Mouse (Mus musculus) midbrain, embryonic 15.5 days (tissue): ENCODE results near the gene Dscaml1. TPM values are rescaled to one million over a fixed set of nuclear protein-coding genes. Genes with fewer than 3 reads are reported as not detected.

Source experiments
- ATAC-seq: fragments of 200-750 bp; cut with Nextera tagmentation; replicated peaks from 2 replicates; pipeline ENCODE4 v1.8.0; 2017; ENCODE audit warnings: moderate TSS enrichment
- H3K27ac ChIP-seq: fragments of 300-500 bp; sonication (generic); 2 replicates; pipeline ENCODE4 v1.5.1; 2015; ENCODE audit warnings: mild to moderate bottlenecking, inconsistent platforms
- H3K27me3 ChIP-seq: fragments of 300-500 bp; sonication (generic); replicated peaks from 2 replicates; pipeline ENCODE4 v1.6.1; 2015; ENCODE audit warnings: inconsistent platforms
- H3K36me3 ChIP-seq: fragments of 300-500 bp; sonication (generic); replicated peaks from 2 replicates; pipeline ENCODE4 v1.6.1; 2015; ENCODE audit warnings: inconsistent platforms
- H3K4me1 ChIP-seq: fragments of 300-500 bp; sonication (generic); 2 replicates; pipeline ENCODE4 v1.6.1; 2015; ENCODE audit warnings: inconsistent platforms
- H3K4me2 ChIP-seq: fragments of 300-500 bp; sonication (generic); 2 replicates; pipeline ENCODE4 v1.6.1; 2015; ENCODE audit warnings: inconsistent platforms, mild to moderate bottlenecking, moderate library complexity
- H3K4me3 ChIP-seq: fragments of 300-500 bp; sonication (generic); 2 replicates; pipeline ENCODE4 v1.5.1; 2015; ENCODE audit warnings: mild to moderate bottlenecking, inconsistent platforms
- H3K9ac ChIP-seq: fragments of 300-500 bp; sonication (generic); 2 replicates; pipeline ENCODE4 v1.6.1; 2015; ENCODE audit warnings: mild to moderate bottlenecking, inconsistent platforms
- H3K9me3 ChIP-seq: fragments of 300-500 bp; sonication (generic); 2 replicates; pipeline ENCODE4 v1.6.1; 2016; ENCODE audit warnings: inconsistent platforms
- WGBS: fragments of 180-500 bp; shearing (Covaris S2); methylation state at CpG from one replicate; pipeline ENCODE4 v1.1.7; 2015; ENCODE audit warnings: mixed read lengths; 5-methylcytosine and 5-hydroxymethylcytosine counted together
- polyA plus RNA-seq: library from polyadenylated mRNA; unstranded; fragments of >200 nt; fragmentation: Nextera tagmentation; extraction: Ambion mirVana; gene quantifications from 2 replicates; pipeline ENCODE4 v1.2.1, GENCODE M21; 2015

Dscaml1 gene
- polyA plus RNA-seq, 1 experiment from 2014 or later, result 19.6 TPM

- no peaks in the 10 kb centered on the region for H3K27me3 ChIP-seq
- H3K4me1 ChIP-seq, result no peaks in the 10 kb centered on the region
- no peak overlapping the region for H3K4me2 ChIP-seq
- no peak overlapping the region for H3K4me3 ChIP-seq
- 48% methylated on average over 1 of the region's 1 CpGs for WGBS
- no peak overlapping the region for H3K27ac ChIP-seq
- H3K9ac ChIP-seq, result no peak overlapping the region
- H3K36me3 ChIP-seq, result peaks cover 15% of the 10 kb centered on the region; the same call in 1 of the 2 replicates
- H3K9me3 ChIP-seq, result no peaks in the 10 kb centered on the region
- ATAC-seq, result no peak
Observed at GRCm38 (mm10) chr9:45398336-45398735, 28.1 kb upstream of the Dscaml1 start.

- no peaks in the 10 kb centered on the region for H3K27me3 ChIP-seq
- no peaks in the 10 kb centered on the region for H3K9me3 ChIP-seq
- H3K4me2 ChIP-seq, result no peak within 1 kb of the TSS
- ATAC-seq, result no peak
- no peak within 1 kb of the TSS for H3K9ac ChIP-seq
- H3K36me3 ChIP-seq, result peaks cover 11% of the 10 kb centered on the region; the same call in 1 of the 2 replicates
- H3K27ac ChIP-seq, result no peak within 1 kb of the TSS
- H3K4me1 ChIP-seq, result no peaks in the 10 kb centered on the region
- 79% methylated on average over 4 of the region's 4 CpGs for WGBS
- H3K4me3 ChIP-seq, result no peak within 1 kb of the TSS
Observed at GRCm38 (mm10) chr9:45399434-45399833, 27.0 kb upstream of the Dscaml1 start, which contains the start of gene Fxyd2. Fxyd2 (plus strand) TSS chr9:45399669.

GRCm38 (mm10) chr9:45401851-45402250 is 24.6 kb upstream of the Dscaml1 start:
- Histone ChIP-seq H3K36me3 (no peaks in the 10 kb centered on the region), H3K4me3 (no peak overlapping the region), H3K27me3 (no peaks in the 10 kb centered on the region), H3K4me2 (no peak overlapping the region), H3K9me3 (no peaks in the 10 kb centered on the region), H3K4me1 (no peaks in the 10 kb centered on the region), H3K9ac (no peak overlapping the region), H3K27ac (no peak overlapping the region)
- ATAC-seq, result no peak
- 56% methylated on average over 4 of the region's 4 CpGs for WGBS

GRCm38 (mm10) chr9:45402957-45403356 is 23.5 kb upstream of the Dscaml1 start:
- Histone ChIP-seq H3K4me3 (no peak overlapping the region), H3K27ac (no peak overlapping the region), H3K27me3 (no peaks in the 10 kb centered on the region), H3K4me2 (no peak overlapping the region), H3K9ac (no peak overlapping the region), H3K36me3 (no peaks in the 10 kb centered on the region), H3K4me1 (peaks cover 3% of the 10 kb centered on the region; the same call in 1 of the 2 replicates), H3K9me3 (no peaks in the 10 kb centered on the region)
- ATAC-seq, result no peak
- WGBS, result 60% methylated on average over 2 of the region's 2 CpGs

- H3K9me3 ChIP-seq, result no peaks in the 10 kb centered on the region
- H3K27ac ChIP-seq, result no peak overlapping the region
- no peaks in the 10 kb centered on the region for H3K27me3 ChIP-seq
- no peak for ATAC-seq
- H3K4me3 ChIP-seq, result no peak overlapping the region
- 65% methylated on average over 5 of the region's 5 CpGs for WGBS
- H3K9ac ChIP-seq, result no peak overlapping the region
- no peak overlapping the region for H3K4me2 ChIP-seq
- H3K4me1 ChIP-seq, result peaks cover 9% of the 10 kb centered on the region; the same call in 1 of the 2 replicates
- H3K36me3 ChIP-seq, result no peaks in the 10 kb centered on the region
Observed at GRCm38 (mm10) chr9:45405694-45406093, 20.7 kb upstream of the Dscaml1 start.

DNA sequence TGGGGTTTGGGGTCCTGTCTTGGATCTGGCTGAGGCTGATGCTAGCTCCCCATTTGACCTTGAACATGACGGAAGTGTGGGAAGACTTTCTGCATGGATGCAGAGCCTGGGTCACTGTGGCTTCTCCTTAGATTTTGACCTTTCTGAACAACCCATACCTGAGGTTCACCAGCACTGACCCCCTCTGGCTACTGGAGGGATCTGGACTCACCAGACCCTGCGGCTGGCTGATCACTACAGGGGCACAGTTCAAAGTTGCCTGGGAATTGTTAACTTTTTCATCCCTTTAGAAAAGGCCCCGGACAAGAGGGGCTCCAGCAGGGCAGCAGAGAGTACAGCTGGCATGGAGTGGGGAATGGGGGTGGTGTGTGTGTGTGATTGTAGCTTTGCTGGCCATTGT is 19.6 kb upstream of the Dscaml1 start:
- ATAC-seq, result no peak
- Histone ChIP-seq H3K27ac (no peak overlapping the region), H3K4me2 (no peak overlapping the region), H3K9ac (no peak overlapping the region), H3K9me3 (no peaks in the 10 kb centered on the region), H3K36me3 (no peaks in the 10 kb centered on the region), H3K27me3 (no peaks in the 10 kb centered on the region), H3K4me3 (no peak overlapping the region), H3K4me1 (peaks cover 9% of the 10 kb centered on the region; the same call in 1 of the 2 replicates)
- 79% methylated on average over 3 of the region's 3 CpGs for WGBS

DNA sequence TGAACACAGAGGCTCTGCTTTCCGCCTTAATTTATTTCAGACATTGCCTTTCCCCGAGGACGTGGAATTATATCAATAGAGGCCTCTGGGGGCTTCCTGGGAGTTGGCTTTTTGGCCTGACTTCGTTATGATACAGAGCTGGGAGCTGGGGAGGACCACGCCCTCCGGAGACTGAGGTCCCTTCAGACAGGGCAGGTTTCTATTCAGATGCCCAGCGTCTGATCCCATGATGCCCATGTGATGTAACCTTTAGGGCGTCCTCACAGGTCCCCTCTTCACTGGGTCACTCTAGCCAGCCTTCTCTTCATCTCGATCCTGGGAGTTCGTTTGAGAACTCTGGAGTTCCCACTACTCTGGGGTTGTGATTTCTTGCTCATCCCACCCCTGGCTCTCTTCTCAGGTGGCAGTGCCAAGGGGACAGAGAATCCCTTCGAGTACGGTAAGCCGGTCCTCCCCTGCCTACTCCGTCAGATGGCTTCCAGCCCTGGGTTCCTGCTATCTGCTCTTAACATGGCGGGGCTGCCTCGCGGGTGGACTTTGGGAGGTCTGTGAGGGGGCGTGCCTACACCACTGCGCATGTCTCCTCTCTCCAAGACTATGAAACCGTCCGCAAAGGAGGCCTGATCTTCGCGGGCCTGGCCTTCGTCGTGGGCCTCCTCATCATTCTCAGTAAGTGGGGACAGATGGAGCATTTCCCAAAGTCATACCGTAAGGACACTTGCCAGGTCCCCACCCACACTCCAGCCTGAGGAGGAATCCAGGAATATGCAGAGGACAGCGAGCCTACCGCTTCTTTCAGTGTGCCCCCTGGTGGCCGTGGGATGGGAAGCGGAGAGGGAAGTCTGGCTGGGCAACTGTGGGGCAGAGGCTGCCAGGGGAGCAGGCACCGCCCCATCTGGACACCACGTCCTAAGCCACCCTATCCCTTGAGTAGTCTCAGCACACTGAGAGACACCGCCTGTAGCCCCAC is 18.4 kb upstream of the Dscaml1 start:
- Histone ChIP-seq H3K4me1 (peaks cover 16% of the 10 kb centered on the region), H3K27ac (0 out of 2 replicates have a peak overlapping the region, but pooled peaks have one; percentile 34), H3K9me3 (no peaks in the 10 kb centered on the region), H3K27me3 (no peaks in the 10 kb centered on the region), H3K36me3 (no peaks in the 10 kb centered on the region), H3K9ac (peak overlapping the region; percentile 40), H3K4me3 (peak overlapping the region; percentile 34), H3K4me2 (peak overlapping the region; percentile 53)
- 37% methylated on average over 33 of the region's 33 CpGs for WGBS
- peak; percentile 75 for ATAC-seq

GRCm38 (mm10) chr9:45410193-45410592 is 16.2 kb upstream of the Dscaml1 start:
- no peaks in the 10 kb centered on the region for H3K36me3 ChIP-seq
- H3K27me3 ChIP-seq, result no peaks in the 10 kb centered on the region
- H3K9ac ChIP-seq, result no peak overlapping the region
- WGBS, result 87% methylated on average over 5 of the region's 5 CpGs
- no peak overlapping the region for H3K4me2 ChIP-seq
- H3K27ac ChIP-seq, result no peak overlapping the region
- H3K9me3 ChIP-seq, result no peaks in the 10 kb centered on the region
- ATAC-seq, result no peak
- peaks cover 16% of the 10 kb centered on the region for H3K4me1 ChIP-seq
- H3K4me3 ChIP-seq, result no peak overlapping the region

- Histone ChIP-seq H3K27ac (no peak overlapping the region), H3K4me1 (peaks cover 16% of the 10 kb centered on the region), H3K9me3 (no peaks in the 10 kb centered on the region), H3K4me3 (no peak overlapping the region), H3K4me2 (no peak overlapping the region), H3K36me3 (no peaks in the 10 kb centered on the region), H3K27me3 (no peaks in the 10 kb centered on the region), H3K9ac (no peak overlapping the region)
- no peak for ATAC-seq
- 88% methylated on average over 2 of the region's 2 CpGs for WGBS
Observed at GRCm38 (mm10) chr9:45410614-45411013, 15.8 kb upstream of the Dscaml1 start.

GRCm38 (mm10) chr9:45411111-45411510 is 15.3 kb upstream of the Dscaml1 start:
- Histone ChIP-seq H3K9ac (no peak overlapping the region), H3K4me3 (no peak overlapping the region), H3K27me3 (no peaks in the 10 kb centered on the region), H3K4me1 (peaks cover 16% of the 10 kb centered on the region), H3K27ac (no peak overlapping the region), H3K36me3 (no peaks in the 10 kb centered on the region), H3K9me3 (no peaks in the 10 kb centered on the region), H3K4me2 (no peak overlapping the region)
- ATAC-seq, result no peak
- WGBS, result 82% methylated on average over 3 of the region's 3 CpGs

GRCm38 (mm10) chr9:45411803-45412202 is 14.6 kb upstream of the Dscaml1 start:
- Histone ChIP-seq H3K4me1 (peaks cover 16% of the 10 kb centered on the region), H3K27me3 (no peaks in the 10 kb centered on the region), H3K9ac (no peak overlapping the region), H3K4me3 (no peak overlapping the region), H3K36me3 (no peaks in the 10 kb centered on the region), H3K4me2 (peak overlapping the region; percentile 33), H3K9me3 (no peaks in the 10 kb centered on the region), H3K27ac (0 out of 2 replicates have a peak overlapping the region, but pooled peaks have one; percentile 30)
- peak; percentile 46 for ATAC-seq
- 17% methylated on average over 7 of the region's 7 CpGs for WGBS

GRCm38 (mm10) chr9:45412287-45412686 is 14.1 kb upstream of the Dscaml1 start:
- Histone ChIP-seq H3K36me3 (no peaks in the 10 kb centered on the region), H3K4me2 (peak overlapping the region; percentile 33), H3K4me3 (no peak overlapping the region), H3K9me3 (no peaks in the 10 kb centered on the region), H3K4me1 (peaks cover 16% of the 10 kb centered on the region), H3K9ac (no peak overlapping the region), H3K27ac (0 out of 2 replicates have a peak overlapping the region, but pooled peaks have one; percentile 30), H3K27me3 (no peaks in the 10 kb centered on the region)
- peak; percentile 25; the same call in 1 of the 2 replicates for ATAC-seq
- WGBS, result 4% methylated on average over 10 of the region's 10 CpGs
